Comparison of ENCODE assay signal across 10 mouse cellular contexts in the genomic region with DNA sequence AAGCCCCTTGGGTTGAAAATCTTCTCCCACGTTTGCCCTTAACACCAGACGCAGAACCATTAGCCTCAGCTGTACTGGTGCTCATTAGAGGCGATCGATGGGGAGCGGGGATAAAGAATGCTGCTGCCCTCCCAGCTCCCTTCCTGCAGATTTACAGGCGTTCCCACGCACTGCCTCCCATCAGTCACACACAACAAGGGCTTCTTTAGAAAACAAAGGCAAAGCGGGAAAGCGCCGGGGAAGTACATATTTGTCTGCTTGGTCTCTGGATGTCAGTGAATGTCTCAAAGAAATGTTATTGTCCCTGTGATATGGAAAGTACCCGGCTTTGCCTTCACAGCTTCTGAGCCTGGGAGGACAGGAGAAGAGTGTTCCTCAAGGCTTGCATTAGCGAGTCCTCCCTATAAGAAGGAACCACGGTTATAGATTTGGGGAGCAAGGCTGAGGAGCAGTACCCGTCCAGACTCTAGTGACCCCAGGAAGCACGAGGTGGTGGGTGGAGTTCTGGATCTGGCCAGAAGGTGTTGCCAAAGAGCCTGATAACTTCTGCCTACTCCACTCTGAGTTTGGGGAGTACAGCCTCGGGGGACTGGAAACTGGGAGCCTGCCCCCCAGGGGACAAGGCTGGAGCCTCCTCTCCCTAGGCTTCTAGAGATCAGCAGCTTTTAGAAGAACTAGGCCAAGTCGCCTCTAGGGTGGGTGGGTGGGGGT.
DNase-seq lines count a peak whose midpoint lies in the region; ATAC-seq and TF ChIP-seq lines count a peak whose summit lies in the region.
"Had no signal": no experiment of that assay in that cellular context is flagged by ENCODE, and none has a peak within 500 bp of the region (broad histone marks: within the 10 kb centered on the region; RNA-seq: fewer than 3 reads in every experiment).

No protein-coding gene starts in this region.

- H3K4me2 ChIP-seq in forebrain, embryonic 12.5 days: peak overlapping the region; percentile 41
- peak overlapping the region; percentile 15 for H3K4me2 ChIP-seq in hindbrain, embryonic 14.5 days (replicated peaks)
- H3K4me2 ChIP-seq in neural tube, embryonic 13.5 days: peak overlapping the region; percentile 45

- H3K9ac ChIP-seq in forebrain, embryonic 12.5 days: peak overlapping the region; percentile 21; the same call in 1 of the 2 replicates
- peak overlapping the region; percentile 1; the same call in 1 of the 2 replicates for H3K9ac ChIP-seq in hindbrain, embryonic 14.5 days
- peak overlapping the region; percentile 38 for H3K9ac ChIP-seq in neural tube, embryonic 13.5 days

- DNase-seq in adrenal gland, postnatal 36 days: peak; percentile 14 to 16
- no peak for DNase-seq in adrenal gland, adult 8-10 months
- DNase-seq in hindbrain, embryonic 14.5 days (ENCODE audit: low spot score): peak; percentile 38
- DNase-seq in liver: peak; percentile 11

- TF ChIP-seq CTCF in E14TG2a.4 (conservative IDR thresholded peaks at IDR 0.05; ENCODE audit: low read length): 0 out of 2 replicates have a peak, but pooled peaks have one; percentile 12

- no peaks in the 10 kb centered on the region for H3K36me3 ChIP-seq in E14TG2a.4 (ENCODE audit: insufficient read depth, low read length)
- H3K36me3 ChIP-seq in forebrain, embryonic 12.5 days (replicated peaks): no peaks in the 10 kb centered on the region
- H3K36me3 ChIP-seq in hindbrain, embryonic 14.5 days (replicated peaks; ENCODE audit: control insufficient read depth, insufficient read depth): no peaks in the 10 kb centered on the region
- H3K36me3 ChIP-seq in neural tube, embryonic 13.5 days: no peaks in the 10 kb centered on the region

- H3K4me1 ChIP-seq in E14TG2a.4 (replicated peaks; ENCODE audit: low read depth, low read length): peaks cover 4% of the 10 kb centered on the region; the same call in 1 of the 2 replicates
- peaks cover 19% of the 10 kb centered on the region for H3K4me1 ChIP-seq in forebrain, embryonic 12.5 days
- peaks cover 8% of the 10 kb centered on the region; the same call in 1 of the 2 replicates for H3K4me1 ChIP-seq in hindbrain, embryonic 14.5 days (replicated peaks; ENCODE audit: control insufficient read depth, insufficient read depth, low read length)
- peaks cover 16% of the 10 kb centered on the region for H3K4me1 ChIP-seq in neural tube, embryonic 13.5 days (replicated peaks)

- no peaks in the 10 kb centered on the region for H3K9me3 ChIP-seq in E14TG2a.4 (ENCODE audit: low read length)
- 0 out of 2 replicates have a peak, but pooled peaks cover 3% of the 10 kb centered on the region for H3K9me3 ChIP-seq in forebrain, embryonic 12.5 days
- H3K9me3 ChIP-seq in hindbrain, embryonic 14.5 days (ENCODE audit: control insufficient read depth, low read length): no peaks in the 10 kb centered on the region
- H3K9me3 ChIP-seq in neural tube, embryonic 13.5 days: 0 out of 2 replicates have a peak, but pooled peaks cover 2% of the 10 kb centered on the region

- no peak overlapping the region for H3K4me3 ChIP-seq in E14TG2a.4 (replicated peaks; ENCODE audit: low read length)
- H3K4me3 ChIP-seq in forebrain, embryonic 12.5 days (replicated peaks): peak overlapping the region; percentile 5; the same call in 1 of the 2 replicates
- H3K4me3 ChIP-seq in hindbrain, embryonic 14.5 days (replicated peaks; ENCODE audit: low read length): no peak overlapping the region
- no peak overlapping the region for H3K4me3 ChIP-seq in neural tube, embryonic 13.5 days
- H3K4me3 ChIP-seq: erythroblast, embryonic 14.5 days; myocyte had no signal

- peak overlapping the region; percentile 36; the same call in 1 of the 2 replicates for H3K27ac ChIP-seq in forebrain, embryonic 12.5 days
- H3K27ac ChIP-seq in hindbrain, embryonic 14.5 days: no peak overlapping the region
- H3K27ac ChIP-seq in neural tube, embryonic 13.5 days (replicated peaks): peak overlapping the region; percentile 61

- 8% methylated on average over 17 of the region's 17 CpGs for WGBS in forebrain, embryonic 12.5 days
- 6% methylated on average over 17 of the region's 17 CpGs for WGBS in hindbrain, embryonic 14.5 days
- WGBS in neural tube, embryonic 13.5 days: 7% methylated on average over 17 of the region's 17 CpGs

- H3K27me3 ChIP-seq in E14TG2a.4 (ENCODE audit: insufficient read depth, low read length): peaks cover 9% of the 10 kb centered on the region
- H3K27me3 ChIP-seq in forebrain, embryonic 12.5 days: peaks cover 3% of the 10 kb centered on the region
- no peaks in the 10 kb centered on the region for H3K27me3 ChIP-seq in hindbrain, embryonic 14.5 days (ENCODE audit: control insufficient read depth, insufficient read depth, low read length)
- no peaks in the 10 kb centered on the region for H3K27me3 ChIP-seq in neural tube, embryonic 13.5 days

- peak; percentile 51 for ATAC-seq in forebrain, embryonic 12.5 days (ENCODE audit: low FRiP score)
- 0 out of 2 replicates have a peak, but pooled peaks have one; percentile 6 for ATAC-seq in hindbrain, embryonic 14.5 days (ENCODE audit: low FRiP score)
- ATAC-seq in neural tube, embryonic 13.5 days (ENCODE audit: low read depth): peak; percentile 76
- no peak for ATAC-seq in monocyte, adult 5-6 weeks (replicated peaks; ENCODE audit: insufficient number of reproducible peaks, low FRiP score, low TSS enrichment, poor library complexity, severe bottlenecking)
